Mouse (Mus musculus): Measurements from ENCODE around the gene Ddx31. TPM values are rescaled to one million over a fixed set of nuclear protein-coding genes. Genes with fewer than 3 reads are reported as not detected.

Ddx31 gene
- polyA plus RNA-seq, 1 experiment from 2014 or later = 7.6 TPM

GRCm38 (mm10) chr2:28882826-28883485 is 42.8 kb downstream of the Ddx31 start:
- H3K36me3 ChIP-seq (ENCODE audit: control insufficient read depth, insufficient read depth) = peaks cover 16% of the 10 kb centered on the region
- no peak for ATAC-seq (replicated peaks; ENCODE audit: extremely low read depth, insufficient read depth, low FRiP score)
- no peak overlapping the region for H3K4me3 ChIP-seq (ENCODE audit: low read length)
- 74% methylated on average over 6 of the region's 6 CpGs for WGBS
- no peak overlapping the region for H3K4me2 ChIP-seq (ENCODE audit: low read depth, low read length)
- no peaks in the 10 kb centered on the region for H3K4me1 ChIP-seq (ENCODE audit: control insufficient read depth, insufficient read depth, low read length)
- no peak overlapping the region for H3K27ac ChIP-seq (ENCODE audit: low read length)
- no peak overlapping the region for H3K9ac ChIP-seq (ENCODE audit: low read length)
- H3K27me3 ChIP-seq (ENCODE audit: control insufficient read depth, insufficient read depth, low read length) = no peaks in the 10 kb centered on the region
- H3K9me3 ChIP-seq (replicated peaks; ENCODE audit: control insufficient read depth, low read length) = no peaks in the 10 kb centered on the region

GRCm38 (mm10) chr2:28884914-28885313 is 44.7 kb downstream of the Ddx31 start:
- H3K4me2 ChIP-seq (ENCODE audit: low read depth, low read length) = no peak overlapping the region
- no peak for ATAC-seq (replicated peaks; ENCODE audit: extremely low read depth, insufficient read depth, low FRiP score)
- H3K36me3 ChIP-seq (ENCODE audit: control insufficient read depth, insufficient read depth) = peaks cover 21% of the 10 kb centered on the region
- no peaks in the 10 kb centered on the region for H3K27me3 ChIP-seq (ENCODE audit: control insufficient read depth, insufficient read depth, low read length)
- no peaks in the 10 kb centered on the region for H3K4me1 ChIP-seq (ENCODE audit: control insufficient read depth, insufficient read depth, low read length)
- H3K4me3 ChIP-seq (ENCODE audit: low read length) = no peak overlapping the region
- no peak overlapping the region for H3K27ac ChIP-seq (ENCODE audit: low read length)
- no peaks in the 10 kb centered on the region for H3K9me3 ChIP-seq (replicated peaks; ENCODE audit: control insufficient read depth, low read length)
- no peak overlapping the region for H3K9ac ChIP-seq (ENCODE audit: low read length)
- 82% methylated on average over 4 of the region's 4 CpGs for WGBS

- no peak for ATAC-seq (replicated peaks; ENCODE audit: extremely low read depth, insufficient read depth, low FRiP score)
- H3K36me3 ChIP-seq (ENCODE audit: control insufficient read depth, insufficient read depth) = peaks cover 10% of the 10 kb centered on the region
- H3K4me3 ChIP-seq (ENCODE audit: low read length) = no peak overlapping the region
- no peak overlapping the region for H3K27ac ChIP-seq (ENCODE audit: low read length)
- no peaks in the 10 kb centered on the region for H3K27me3 ChIP-seq (ENCODE audit: control insufficient read depth, insufficient read depth, low read length)
- H3K4me1 ChIP-seq (ENCODE audit: control insufficient read depth, insufficient read depth, low read length) = no peaks in the 10 kb centered on the region
- no peak overlapping the region for H3K9ac ChIP-seq (ENCODE audit: low read length)
- no peak overlapping the region for H3K4me2 ChIP-seq (ENCODE audit: low read depth, low read length)
- no peaks in the 10 kb centered on the region for H3K9me3 ChIP-seq (replicated peaks; ENCODE audit: control insufficient read depth, low read length)
- 74% methylated on average over 1 of the region's 1 CpGs for WGBS
Observed at GRCm38 (mm10) chr2:28892796-28893195, 52.6 kb downstream of the Ddx31 start.

- WGBS = 73% methylated on average over 6 of the region's 6 CpGs
- Histone ChIP-seq H3K36me3 (ENCODE audit: control insufficient read depth, insufficient read depth) (peaks cover 12% of the 10 kb centered on the region; the same call in 1 of the 2 replicates), H3K27ac (ENCODE audit: low read length) (no peak overlapping the region), H3K4me3 (ENCODE audit: low read length) (no peak overlapping the region), H3K9ac (ENCODE audit: low read length) (no peak overlapping the region), H3K4me1 (ENCODE audit: control insufficient read depth, insufficient read depth, low read length) (no peaks in the 10 kb centered on the region), H3K4me2 (ENCODE audit: low read depth, low read length) (no peak overlapping the region), H3K9me3 (replicated peaks; ENCODE audit: control insufficient read depth, low read length) (no peaks in the 10 kb centered on the region), H3K27me3 (ENCODE audit: control insufficient read depth, insufficient read depth, low read length) (no peaks in the 10 kb centered on the region)
- ATAC-seq (replicated peaks; ENCODE audit: extremely low read depth, insufficient read depth, low FRiP score) = no peak
Observed at GRCm38 (mm10) chr2:28893526-28893925, 53.3 kb downstream of the Ddx31 start.

GRCm38 (mm10) chr2:28895876-28896275 is 55.7 kb downstream of the Ddx31 start:
- Histone ChIP-seq H3K4me1 (ENCODE audit: control insufficient read depth, insufficient read depth, low read length) (no peaks in the 10 kb centered on the region), H3K27me3 (ENCODE audit: control insufficient read depth, insufficient read depth, low read length) (no peaks in the 10 kb centered on the region), H3K36me3 (ENCODE audit: control insufficient read depth, insufficient read depth) (peaks cover 8% of the 10 kb centered on the region), H3K9ac (ENCODE audit: low read length) (no peak overlapping the region), H3K4me2 (ENCODE audit: low read depth, low read length) (no peak overlapping the region), H3K27ac (ENCODE audit: low read length) (no peak overlapping the region), H3K4me3 (ENCODE audit: low read length) (no peak overlapping the region), H3K9me3 (replicated peaks; ENCODE audit: control insufficient read depth, low read length) (no peaks in the 10 kb centered on the region)
- ATAC-seq (replicated peaks; ENCODE audit: extremely low read depth, insufficient read depth, low FRiP score) = no peak
- 80% methylated on average over 7 of the region's 7 CpGs for WGBS

- no peaks in the 10 kb centered on the region for H3K4me1 ChIP-seq (ENCODE audit: control insufficient read depth, insufficient read depth, low read length)
- peaks cover 8% of the 10 kb centered on the region for H3K36me3 ChIP-seq (ENCODE audit: control insufficient read depth, insufficient read depth)
- WGBS = 90% methylated on average over 4 of the region's 4 CpGs
- H3K9ac ChIP-seq (ENCODE audit: low read length) = no peak overlapping the region
- no peak overlapping the region for H3K4me3 ChIP-seq (ENCODE audit: low read length)
- no peak overlapping the region for H3K4me2 ChIP-seq (ENCODE audit: low read depth, low read length)
- no peak overlapping the region for H3K27ac ChIP-seq (ENCODE audit: low read length)
- no peak for ATAC-seq (replicated peaks; ENCODE audit: extremely low read depth, insufficient read depth, low FRiP score)
- H3K9me3 ChIP-seq (replicated peaks; ENCODE audit: control insufficient read depth, low read length) = no peaks in the 10 kb centered on the region
- no peaks in the 10 kb centered on the region for H3K27me3 ChIP-seq (ENCODE audit: control insufficient read depth, insufficient read depth, low read length)
Observed at GRCm38 (mm10) chr2:28897340-28897899, 57.2 kb downstream of the Ddx31 start.

GRCm38 (mm10) chr2:28902291-28902690 is 62.1 kb downstream of the Ddx31 start:
- peaks cover 5% of the 10 kb centered on the region for H3K36me3 ChIP-seq (ENCODE audit: control insufficient read depth, insufficient read depth)
- no peak overlapping the region for H3K4me2 ChIP-seq (ENCODE audit: low read depth, low read length)
- no peak overlapping the region for H3K9ac ChIP-seq (ENCODE audit: low read length)
- ATAC-seq (replicated peaks; ENCODE audit: extremely low read depth, insufficient read depth, low FRiP score) = no peak
- WGBS = 88% methylated on average over 8 of the region's 8 CpGs
- H3K27me3 ChIP-seq (ENCODE audit: control insufficient read depth, insufficient read depth, low read length) = peaks cover 10% of the 10 kb centered on the region
- H3K27ac ChIP-seq (ENCODE audit: low read length) = no peak overlapping the region
- no peaks in the 10 kb centered on the region for H3K9me3 ChIP-seq (replicated peaks; ENCODE audit: control insufficient read depth, low read length)
- H3K4me3 ChIP-seq (ENCODE audit: low read length) = no peak overlapping the region
- no peaks in the 10 kb centered on the region for H3K4me1 ChIP-seq (ENCODE audit: control insufficient read depth, insufficient read depth, low read length)

GRCm38 (mm10) chr2:28903871-28904270 is 63.7 kb downstream of the Ddx31 start:
- Histone ChIP-seq H3K27ac (ENCODE audit: low read length) (no peak overlapping the region), H3K27me3 (ENCODE audit: control insufficient read depth, insufficient read depth, low read length) (peaks cover 26% of the 10 kb centered on the region), H3K4me1 (ENCODE audit: control insufficient read depth, insufficient read depth, low read length) (peaks cover 8% of the 10 kb centered on the region), H3K9me3 (replicated peaks; ENCODE audit: control insufficient read depth, low read length) (no peaks in the 10 kb centered on the region), H3K9ac (ENCODE audit: low read length) (no peak overlapping the region), H3K36me3 (ENCODE audit: control insufficient read depth, insufficient read depth) (no peaks in the 10 kb centered on the region; the same call in none of the 2 replicates), H3K4me3 (ENCODE audit: low read length) (no peak overlapping the region), H3K4me2 (ENCODE audit: low read depth, low read length) (no peak overlapping the region)
- no peak for ATAC-seq (replicated peaks; ENCODE audit: extremely low read depth, insufficient read depth, low FRiP score)
- 82% methylated on average over 5 of the region's 5 CpGs for WGBS

- Histone ChIP-seq H3K36me3 (ENCODE audit: control insufficient read depth, insufficient read depth) (no peaks in the 10 kb centered on the region; the same call in none of the 2 replicates), H3K4me2 (ENCODE audit: low read depth, low read length) (no peak overlapping the region), H3K9ac (ENCODE audit: low read length) (no peak overlapping the region), H3K27ac (ENCODE audit: low read length) (no peak overlapping the region), H3K4me1 (ENCODE audit: control insufficient read depth, insufficient read depth, low read length) (peaks cover 12% of the 10 kb centered on the region), H3K9me3 (replicated peaks; ENCODE audit: control insufficient read depth, low read length) (no peaks in the 10 kb centered on the region), H3K4me3 (ENCODE audit: low read length) (no peak overlapping the region), H3K27me3 (ENCODE audit: control insufficient read depth, insufficient read depth, low read length) (peaks cover 34% of the 10 kb centered on the region)
- ATAC-seq (replicated peaks; ENCODE audit: extremely low read depth, insufficient read depth, low FRiP score) = no peak
- WGBS = 79% methylated on average over 9 of the region's 9 CpGs
Observed at GRCm38 (mm10) chr2:28904786-28905185, 64.6 kb downstream of the Ddx31 start.

Measured in heart, embryonic 16.5 days (tissue).